Mouse (Mus musculus) liver, embryonic 12.5 days (tissue): ENCODE data around the gene Rbl1. TPM values are rescaled to one million over a fixed set of nuclear protein-coding genes. Genes with fewer than 3 reads are reported as not detected.
"Not testable (repeated sequence)": the region's sequence is repeated elsewhere in the genome, so short reads cannot be mapped to it uniquely, and the experiment has no call there.

ENCODE experiments used
- ATAC-seq: fragments of 200-750 bp; cut with Nextera tagmentation; 2 replicates; pipeline ENCODE4 v1.8.0; 2017; ENCODE audit warnings: moderate number of reproducible peaks, mild to moderate bottlenecking, moderate library complexity
- H3K27ac ChIP-seq: fragments of 300-500 bp; sonication (generic); 2 replicates; pipeline ENCODE4 v1.5.1; 2016; ENCODE audit warnings: mild to moderate bottlenecking
- H3K27me3 ChIP-seq: fragments of 300-500 bp; sonication (generic); replicated peaks from 2 replicates; pipeline ENCODE4 v1.6.1; 2016; ENCODE audit warnings: mild to moderate bottlenecking, moderate library complexity
- H3K36me3 ChIP-seq: fragments of 300-500 bp; sonication (generic); 2 replicates; pipeline ENCODE4 v1.6.1; 2016; ENCODE audit warnings: mild to moderate bottlenecking, moderate library complexity
- H3K4me1 ChIP-seq: fragments of 300-500 bp; sonication (generic); 2 replicates; pipeline ENCODE4 v1.6.1; 2016
- H3K4me2 ChIP-seq: fragments of 300-500 bp; sonication (generic); 2 replicates; pipeline ENCODE4 v1.6.1; 2016; ENCODE audit warnings: mild to moderate bottlenecking, moderate library complexity
- H3K4me3 ChIP-seq: fragments of 300-500 bp; sonication (generic); 2 replicates; pipeline ENCODE4 v1.5.1; 2016; ENCODE audit warnings: mild to moderate bottlenecking, moderate library complexity
- H3K9ac ChIP-seq: fragments of 300-500 bp; sonication (generic); 2 replicates; pipeline ENCODE4 v1.6.1; 2016; ENCODE audit warnings: mild to moderate bottlenecking, moderate library complexity
- H3K9me3 ChIP-seq: fragments of 300-500 bp; sonication (generic); replicated peaks from 2 replicates; pipeline ENCODE4 v1.6.1; 2016; ENCODE audit warnings: mild to moderate bottlenecking, moderate library complexity
- WGBS: fragments of 180-500 bp; shearing (Covaris S2); methylation state at CpG from one replicate; pipeline ENCODE4 v1.1.7; 2016; ENCODE audit not compliant: insufficient replicate concordance; 5-methylcytosine and 5-hydroxymethylcytosine counted together
- polyA plus RNA-seq: library from polyadenylated mRNA; unstranded; fragments of >200 nt; fragmentation: Nextera tagmentation; extraction: Ambion mirVana; gene quantifications from 2 replicates; pipeline ENCODE4 v1.2.1, GENCODE M21; 2016

Gene Rbl1
- polyA plus RNA-seq, 1 experiment from 2014 or later = 27.9 TPM

DNA sequence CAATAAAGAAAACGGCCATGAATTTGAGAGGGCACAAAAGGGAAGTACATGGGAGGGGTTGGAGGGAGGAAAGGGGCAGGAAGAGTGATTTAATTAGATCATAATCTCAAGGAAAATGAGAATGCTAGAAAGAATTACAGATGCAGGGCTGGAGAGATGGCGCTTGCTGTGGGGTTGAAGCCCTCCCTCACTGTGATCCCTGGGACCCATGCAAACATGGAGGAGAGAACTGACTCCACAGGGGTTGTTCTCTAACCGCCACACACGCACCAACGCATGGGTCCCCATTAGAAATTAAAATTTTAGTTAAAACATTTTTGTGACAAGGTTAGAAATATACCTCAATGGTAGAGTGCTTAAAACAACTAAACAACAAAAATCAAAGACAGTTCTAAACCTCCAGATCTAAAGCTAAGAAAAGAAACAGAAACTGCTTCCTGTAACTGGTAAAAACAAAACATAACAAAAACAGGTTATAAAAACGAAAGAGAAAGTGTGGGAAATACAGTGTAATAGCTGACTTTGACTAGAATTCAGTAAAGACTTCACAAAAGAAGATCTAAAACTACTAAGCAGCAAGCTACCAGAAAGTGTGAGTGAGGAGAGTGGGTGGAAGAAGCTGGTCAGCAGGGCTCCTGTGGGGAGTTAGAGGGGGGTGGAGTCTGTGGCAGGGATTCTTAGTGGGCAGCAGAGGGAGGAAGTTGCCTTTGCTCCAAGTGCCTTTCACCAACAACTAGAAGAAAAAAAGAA lies 3.1 kb downstream of the Rbl1 start:
- Histone ChIP-seq H3K36me3 (peaks cover 53% of the 10 kb centered on the region), H3K4me1 (peaks cover 27% of the 10 kb centered on the region), H3K9ac (no peak overlapping the region), H3K9me3 (no peaks in the 10 kb centered on the region), H3K27ac (no peak overlapping the region), H3K4me2 (peak overlapping the region; percentile 16; the same call in 1 of the 2 replicates), H3K4me3 (no peak overlapping the region), H3K27me3 (no peaks in the 10 kb centered on the region)
- 77% methylated on average over 6 of the region's 6 CpGs for WGBS
- no peak for ATAC-seq

DNA sequence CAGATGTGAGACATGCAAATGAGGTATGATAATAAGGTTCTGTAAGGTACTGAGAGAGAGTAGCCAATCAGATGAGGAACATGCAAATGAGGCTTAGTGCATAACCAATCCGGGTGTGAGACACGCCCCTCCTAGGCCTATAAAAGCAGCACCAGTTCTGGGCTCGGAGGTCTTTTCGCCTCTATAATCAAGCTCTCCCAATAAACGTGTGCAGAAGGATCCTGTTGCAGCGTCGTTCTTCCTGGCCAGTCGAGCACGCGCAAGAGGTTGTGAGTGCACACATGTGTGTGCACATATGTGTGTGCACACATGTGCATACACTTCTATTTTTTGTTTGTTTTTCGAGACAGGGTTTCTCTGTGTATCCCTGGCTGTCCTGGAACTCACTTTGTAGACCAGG lies 5.9 kb downstream of the Rbl1 start:
- H3K27me3 ChIP-seq, H3K27ac ChIP-seq, H3K4me2 ChIP-seq, H3K4me3 ChIP-seq, H3K9me3 ChIP-seq, H3K9ac ChIP-seq, ATAC-seq: not testable (repeated sequence)
- peaks cover 80% of the 10 kb centered on the region for H3K36me3 ChIP-seq
- 96% methylated on average over 11 of the region's 11 CpGs for WGBS
- peaks cover 17% of the 10 kb centered on the region for H3K4me1 ChIP-seq

DNA sequence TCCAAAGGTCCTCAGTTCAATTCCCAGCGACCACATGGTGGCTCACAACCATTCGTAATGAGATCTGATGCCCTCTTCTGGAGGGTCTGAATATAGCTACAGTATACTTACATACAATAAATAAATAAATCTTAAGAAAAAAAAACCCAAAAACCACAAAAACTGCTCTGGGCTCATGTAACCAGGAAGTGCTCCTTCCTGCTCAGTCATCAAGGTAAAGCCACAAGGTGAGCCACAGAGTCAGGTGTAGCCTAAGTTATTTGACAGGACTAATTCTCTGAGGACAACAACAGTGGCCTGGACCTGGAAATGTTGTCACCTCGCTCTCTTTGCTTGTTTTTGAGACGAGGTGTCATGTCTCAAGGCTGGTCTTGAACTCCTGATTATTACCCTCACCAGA lies 13.7 kb downstream of the Rbl1 start:
- Histone ChIP-seq H3K27ac (no peak overlapping the region), H3K9me3 (no peaks in the 10 kb centered on the region), H3K9ac (no peak overlapping the region), H3K4me3 (no peak overlapping the region), H3K27me3 (no peaks in the 10 kb centered on the region), H3K36me3 (peaks cover 98% of the 10 kb centered on the region), H3K4me2 (no peak overlapping the region), H3K4me1 (peaks cover 8% of the 10 kb centered on the region)
- no peak for ATAC-seq
- 88% methylated on average over 4 of the region's 4 CpGs for WGBS

DNA sequence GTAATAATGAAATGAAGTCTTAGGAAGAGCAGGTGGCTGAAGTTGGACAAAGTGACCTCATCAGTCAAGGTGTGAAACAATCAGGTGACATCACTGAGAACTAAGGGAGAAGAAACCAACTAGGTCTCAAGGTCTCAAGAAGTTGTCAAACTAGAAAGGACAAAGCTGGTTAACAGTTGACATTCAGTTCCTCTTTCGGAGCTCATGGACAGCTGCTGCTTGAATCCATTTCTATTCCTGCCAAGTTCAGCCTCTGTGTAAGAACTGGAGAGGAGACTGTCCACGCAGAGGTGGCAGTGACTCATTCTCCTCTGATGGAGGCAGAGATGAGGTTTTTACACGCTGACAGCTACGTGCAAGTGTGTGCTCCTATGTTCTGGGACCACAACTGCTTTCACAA lies 17.1 kb downstream of the Rbl1 start:
- no peaks in the 10 kb centered on the region for H3K27me3 ChIP-seq
- no peak overlapping the region for H3K9ac ChIP-seq
- ATAC-seq = no peak
- no peak overlapping the region for H3K4me3 ChIP-seq
- 78% methylated on average over 4 of the region's 4 CpGs for WGBS
- no peak overlapping the region for H3K27ac ChIP-seq
- peaks cover 21% of the 10 kb centered on the region for H3K4me1 ChIP-seq
- no peaks in the 10 kb centered on the region for H3K9me3 ChIP-seq
- peaks cover 94% of the 10 kb centered on the region for H3K36me3 ChIP-seq
- no peak overlapping the region for H3K4me2 ChIP-seq

DNA sequence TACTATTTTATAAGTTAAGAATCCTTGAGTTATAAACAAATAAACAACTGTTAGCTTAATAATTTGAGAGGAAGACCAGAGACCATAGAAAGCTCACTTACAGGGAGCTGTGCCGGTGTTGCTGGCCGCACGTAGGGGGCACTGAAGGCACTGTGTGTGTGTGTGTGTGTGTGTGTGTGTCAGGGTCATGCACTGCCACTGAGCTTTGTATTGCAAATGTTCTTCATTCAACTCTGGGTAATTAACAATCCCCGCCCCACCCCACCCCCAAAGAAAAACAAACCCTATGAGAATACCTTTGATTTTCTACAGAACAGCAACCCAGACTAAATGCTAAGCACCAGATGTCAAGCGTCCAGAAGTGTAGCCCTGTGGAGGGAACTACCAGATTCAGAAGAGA lies 17.8 kb downstream of the Rbl1 start:
- Histone ChIP-seq H3K27ac (no peak overlapping the region), H3K36me3 (peaks cover 94% of the 10 kb centered on the region), H3K4me2 (no peak overlapping the region), H3K4me1 (peaks cover 21% of the 10 kb centered on the region), H3K4me3 (no peak overlapping the region), H3K9ac (no peak overlapping the region), H3K9me3 (no peaks in the 10 kb centered on the region), H3K27me3 (no peaks in the 10 kb centered on the region)
- no peak for ATAC-seq
- WGBS = 87% methylated on average over 5 of the region's 5 CpGs

DNA sequence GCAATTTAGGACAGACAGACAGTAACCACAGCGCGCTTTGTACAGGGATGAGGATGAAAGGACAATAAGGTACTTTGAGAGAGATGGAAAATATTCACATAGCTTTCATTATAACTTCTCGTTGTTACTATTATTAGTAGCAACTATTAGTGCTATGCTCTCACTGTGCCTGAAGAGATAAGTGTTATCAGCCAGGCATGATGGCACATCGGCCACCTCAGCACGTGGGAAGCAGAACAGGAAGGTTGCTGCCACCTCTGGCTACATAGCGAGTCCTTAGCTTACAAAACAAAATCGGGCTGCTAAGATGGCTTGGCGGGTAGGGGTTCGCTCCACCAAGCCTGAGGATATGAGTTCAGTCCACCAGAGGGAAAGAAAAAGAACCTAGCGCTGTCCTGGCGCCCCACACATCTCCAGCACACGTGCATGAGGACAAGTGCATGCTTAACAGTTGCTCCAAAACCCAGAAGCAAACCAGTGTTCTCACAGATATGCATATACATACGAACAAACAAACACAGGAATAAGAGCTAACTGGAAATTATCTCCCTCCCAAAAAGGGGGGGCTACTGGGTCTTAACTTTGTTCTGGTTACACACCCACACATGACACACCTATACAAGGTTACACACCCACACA lies 19.2 kb downstream of the Rbl1 start:
- Histone ChIP-seq H3K4me1 (peaks cover 21% of the 10 kb centered on the region), H3K4me2 (peak overlapping the region; percentile 49), H3K4me3 (no peak overlapping the region), H3K9me3 (no peaks in the 10 kb centered on the region), H3K9ac (peak overlapping the region; percentile 41; the same call in 1 of the 2 replicates), H3K27me3 (no peaks in the 10 kb centered on the region), H3K27ac (peak overlapping the region; percentile 72), H3K36me3 (peaks cover 94% of the 10 kb centered on the region)
- WGBS = 56% methylated on average over 13 of the region's 13 CpGs
- peak; percentile 87 for ATAC-seq

DNA sequence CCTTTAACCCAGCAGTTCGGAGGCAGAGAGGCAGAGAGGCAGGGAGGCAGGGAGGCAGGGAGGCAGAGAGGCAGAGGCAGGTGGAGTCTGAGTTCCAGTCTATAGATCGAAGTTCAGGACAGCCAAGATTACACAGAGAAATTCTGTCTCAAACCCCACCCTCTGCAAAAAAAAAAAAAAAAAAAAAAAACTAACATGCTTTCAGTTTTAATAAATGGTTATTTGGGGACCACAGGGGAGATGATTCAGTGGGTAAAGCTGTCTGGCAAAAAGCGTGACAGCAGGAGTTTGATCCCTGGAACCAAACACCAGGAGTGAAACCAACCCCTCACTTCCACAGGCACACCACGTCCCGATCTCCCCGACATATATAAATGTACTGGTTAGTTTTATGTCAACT lies 26.2 kb downstream of the Rbl1 start:
- Histone ChIP-seq H3K9me3 (no peaks in the 10 kb centered on the region), H3K4me3 (no peak overlapping the region), H3K4me2 (no peak overlapping the region), H3K9ac (no peak overlapping the region), H3K4me1 (peaks cover 13% of the 10 kb centered on the region), H3K36me3 (peaks cover 86% of the 10 kb centered on the region), H3K27ac (no peak overlapping the region), H3K27me3 (no peaks in the 10 kb centered on the region)
- 69% methylated on average over 6 of the region's 6 CpGs for WGBS
- ATAC-seq = no peak

DNA sequence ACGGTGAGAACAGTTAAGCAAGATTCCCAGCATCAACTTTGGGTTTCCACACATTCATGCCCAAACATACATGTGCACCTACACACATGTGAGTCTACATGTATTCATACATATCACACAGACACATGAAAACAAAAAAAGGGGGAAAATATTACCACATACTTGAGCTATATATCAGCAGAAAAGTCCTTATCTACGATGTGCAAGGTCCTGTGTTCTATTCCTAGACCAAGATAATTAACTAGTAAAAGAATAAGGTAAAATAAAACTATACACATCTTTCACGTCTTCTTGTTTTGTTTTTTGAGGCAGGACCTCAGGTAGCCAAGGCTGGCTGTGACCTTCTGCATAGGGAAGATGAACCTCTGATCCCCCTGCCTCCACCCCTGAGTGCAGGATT lies 28.1 kb downstream of the Rbl1 start:
- no peak overlapping the region for H3K4me3 ChIP-seq
- ATAC-seq = no peak
- H3K36me3 ChIP-seq = peaks cover 86% of the 10 kb centered on the region
- WGBS = 66% methylated on average over 3 of the region's 3 CpGs
- no peak overlapping the region for H3K4me2 ChIP-seq
- peaks cover 13% of the 10 kb centered on the region for H3K4me1 ChIP-seq
- H3K9ac ChIP-seq = no peak overlapping the region
- no peaks in the 10 kb centered on the region for H3K9me3 ChIP-seq
- no peak overlapping the region for H3K27ac ChIP-seq
- no peaks in the 10 kb centered on the region for H3K27me3 ChIP-seq

DNA sequence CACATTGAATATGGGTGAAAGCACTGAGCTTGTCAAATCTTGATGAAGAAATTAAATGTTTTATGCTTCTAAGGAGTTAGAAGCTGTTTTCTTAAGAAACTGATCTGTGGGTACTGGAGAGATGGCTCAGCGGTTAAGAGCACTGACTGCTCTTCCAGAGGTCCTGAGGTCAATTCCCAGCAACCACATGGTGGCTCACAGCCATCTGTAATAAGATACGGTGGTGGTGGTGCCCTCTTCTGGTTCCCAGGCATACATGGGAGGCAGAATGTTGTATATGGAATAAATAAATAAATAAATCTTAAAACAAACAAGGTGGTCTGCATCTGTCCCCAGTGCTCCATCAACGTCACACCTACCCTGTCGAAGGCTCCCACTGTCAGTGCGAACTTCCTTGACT lies 29.9 kb downstream of the Rbl1 start:
- ATAC-seq = no peak
- Histone ChIP-seq H3K27me3 (no peaks in the 10 kb centered on the region), H3K4me3 (no peak overlapping the region), H3K36me3 (peaks cover 84% of the 10 kb centered on the region), H3K4me1 (peaks cover 13% of the 10 kb centered on the region), H3K4me2 (no peak overlapping the region), H3K27ac (no peak overlapping the region), H3K9me3 (no peaks in the 10 kb centered on the region), H3K9ac (no peak overlapping the region)
- 86% methylated on average over 5 of the region's 5 CpGs for WGBS

DNA sequence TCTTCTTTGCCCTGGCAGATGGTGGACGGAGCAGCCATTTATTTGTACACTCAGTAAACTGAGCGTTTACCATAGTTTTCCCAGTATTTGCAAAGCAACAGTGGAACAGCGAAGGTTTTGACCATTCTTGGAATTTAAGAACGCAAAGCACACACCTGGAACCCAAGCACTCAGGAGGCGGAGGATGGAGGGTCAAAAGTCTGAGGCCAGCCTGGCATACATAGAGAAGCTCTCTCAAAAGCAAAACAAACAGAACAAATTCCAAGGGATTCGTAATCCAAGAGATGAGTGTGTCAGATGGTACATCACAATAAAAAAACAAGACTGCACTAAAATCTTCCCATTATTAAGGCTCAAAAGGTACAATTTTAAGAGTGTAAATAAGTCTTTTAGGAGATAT lies 30.8 kb downstream of the Rbl1 start:
- Histone ChIP-seq H3K9me3 (no peaks in the 10 kb centered on the region), H3K4me1 (peaks cover 13% of the 10 kb centered on the region), H3K27me3 (no peaks in the 10 kb centered on the region), H3K4me3 (no peak overlapping the region), H3K4me2 (no peak overlapping the region), H3K9ac (no peak overlapping the region), H3K36me3 (peaks cover 92% of the 10 kb centered on the region), H3K27ac (no peak overlapping the region)
- ATAC-seq = no peak
- WGBS = 92% methylated on average over 6 of the region's 6 CpGs

DNA sequence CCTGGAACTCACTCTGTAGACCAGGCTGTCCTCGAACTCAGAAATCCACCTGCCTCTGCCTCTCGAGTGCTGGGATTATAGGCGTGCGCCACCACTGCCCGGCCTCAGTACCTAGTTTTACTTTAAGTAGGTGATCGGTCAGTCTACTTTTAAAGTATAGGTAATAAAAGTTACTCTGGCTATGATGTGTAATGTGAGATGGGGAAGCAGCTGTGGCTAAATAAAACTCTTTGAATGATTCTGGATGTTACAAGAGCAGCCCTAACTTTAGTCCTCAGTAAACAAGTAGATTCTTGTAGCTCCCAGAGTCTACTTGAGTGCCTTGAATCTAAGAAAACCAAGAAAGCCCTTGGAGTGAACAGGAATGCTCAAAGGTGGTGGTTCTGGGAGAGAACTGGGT lies 31.4 kb downstream of the Rbl1 start:
- 92% methylated on average over 6 of the region's 6 CpGs for WGBS

DNA sequence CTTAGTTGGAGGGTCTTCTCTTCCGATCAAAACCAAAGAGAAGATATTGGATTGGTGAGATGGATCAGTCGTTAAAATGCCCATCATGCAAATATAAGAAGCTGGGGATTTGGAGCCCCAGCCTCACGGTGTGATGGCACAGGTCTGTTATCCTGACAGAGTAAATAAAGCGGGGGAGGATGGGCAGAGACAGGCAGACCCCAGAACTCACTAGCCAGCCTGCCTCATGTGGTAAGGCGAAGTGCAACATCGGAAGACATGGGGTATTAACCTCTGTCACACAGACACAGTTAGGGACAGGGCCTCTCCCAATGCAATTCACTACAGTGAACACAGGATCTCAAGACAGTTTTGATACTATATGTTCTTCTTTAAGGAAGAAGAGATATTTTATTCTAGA lies 33.7 kb downstream of the Rbl1 start:
- Histone ChIP-seq H3K27me3 (no peaks in the 10 kb centered on the region), H3K9me3 (no peaks in the 10 kb centered on the region), H3K9ac (no peak overlapping the region), H3K36me3 (peaks cover 90% of the 10 kb centered on the region), H3K4me1 (no peaks in the 10 kb centered on the region), H3K27ac (no peak overlapping the region), H3K4me2 (no peak overlapping the region), H3K4me3 (no peak overlapping the region)
- no peak for ATAC-seq
- 72% methylated on average over 6 of the region's 6 CpGs for WGBS

More for the DNA sequence above, 31.4 kb downstream of the Rbl1 start:
- H3K4me2 ChIP-seq = no peak overlapping the region
- H3K9me3 ChIP-seq = no peaks in the 10 kb centered on the region
- H3K9ac ChIP-seq = no peak overlapping the region
- no peak overlapping the region for H3K27ac ChIP-seq
- H3K27me3 ChIP-seq = no peaks in the 10 kb centered on the region
- H3K36me3 ChIP-seq = peaks cover 91% of the 10 kb centered on the region
- no peak overlapping the region for H3K4me3 ChIP-seq
- ATAC-seq = no peak
- peaks cover 9% of the 10 kb centered on the region; the same call in 1 of the 2 replicates for H3K4me1 ChIP-seq
